Mouse (Mus musculus): ENCODE results near the gene Fthl17e.
"Not testable (repeated sequence)": the region's sequence is repeated elsewhere in the genome, so short reads cannot be mapped to it uniquely, and the experiment has no call there.

Fthl17e gene

DNA sequence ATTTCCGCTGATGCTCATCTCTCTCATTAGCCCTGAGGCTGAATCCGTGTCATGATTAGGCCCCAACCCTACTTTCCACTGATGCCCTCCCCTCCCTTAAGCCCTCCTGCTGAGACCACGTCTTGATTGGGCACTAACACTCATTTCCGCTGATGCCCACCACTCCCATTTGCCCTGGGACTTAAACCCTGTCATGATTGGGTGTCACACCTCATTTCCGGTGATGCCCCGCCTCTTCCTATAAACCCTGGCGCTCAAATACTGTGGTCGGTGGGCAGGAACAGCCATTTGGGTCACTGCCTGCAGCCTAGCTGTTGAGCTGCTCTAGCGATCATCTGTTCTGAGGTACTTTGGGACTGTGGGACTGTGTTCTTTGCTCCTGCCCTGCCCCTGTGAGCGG is at the start of gene Fthl17e:
Gene Fthl17e, plus strand, starts transcription at position 301 of the 400 bp plus-strand sequence.
- not testable (repeated sequence) for DNase-seq

DNA sequence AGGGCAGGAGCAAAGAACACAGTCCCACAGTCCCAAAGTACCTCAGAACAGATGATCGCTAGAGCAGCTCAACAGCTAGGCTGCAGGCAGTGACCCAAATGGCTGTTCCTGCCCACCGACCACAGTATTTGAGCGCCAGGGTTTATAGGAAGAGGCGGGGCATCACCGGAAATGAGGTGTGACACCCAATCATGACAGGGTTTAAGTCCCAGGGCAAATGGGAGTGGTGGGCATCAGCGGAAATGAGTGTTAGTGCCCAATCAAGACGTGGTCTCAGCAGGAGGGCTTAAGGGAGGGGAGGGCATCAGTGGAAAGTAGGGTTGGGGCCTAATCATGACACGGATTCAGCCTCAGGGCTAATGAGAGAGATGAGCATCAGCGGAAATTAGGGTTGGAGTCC is 46.6 kb upstream of the Fthl17e start, which contains the start of gene Fthl17d:
Gene Fthl17d, minus strand, starts transcription at position 101 of the 400 bp plus-strand sequence.
- DNase-seq: not testable (repeated sequence)

DNA sequence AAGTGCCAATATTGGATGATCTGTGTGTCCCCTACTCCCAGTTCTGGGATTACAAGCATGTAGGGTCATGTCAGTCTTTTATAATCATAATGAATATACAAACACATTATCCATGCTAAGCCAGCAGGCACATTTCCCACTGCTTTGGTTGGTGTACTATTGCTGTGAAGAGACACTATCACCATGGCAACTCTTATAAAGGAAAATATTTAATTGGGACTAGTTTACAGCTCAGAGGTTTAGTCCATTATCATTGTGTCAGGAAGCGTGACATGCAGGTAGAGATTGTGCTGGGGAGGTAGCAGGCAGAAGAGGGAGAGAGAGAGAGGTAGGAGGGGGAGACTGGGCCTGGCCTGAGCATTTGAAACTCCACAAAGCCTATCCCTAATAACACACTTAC is 17.2 kb upstream of the Fthl17e start:
- no peak for DNase-seq

DNA sequence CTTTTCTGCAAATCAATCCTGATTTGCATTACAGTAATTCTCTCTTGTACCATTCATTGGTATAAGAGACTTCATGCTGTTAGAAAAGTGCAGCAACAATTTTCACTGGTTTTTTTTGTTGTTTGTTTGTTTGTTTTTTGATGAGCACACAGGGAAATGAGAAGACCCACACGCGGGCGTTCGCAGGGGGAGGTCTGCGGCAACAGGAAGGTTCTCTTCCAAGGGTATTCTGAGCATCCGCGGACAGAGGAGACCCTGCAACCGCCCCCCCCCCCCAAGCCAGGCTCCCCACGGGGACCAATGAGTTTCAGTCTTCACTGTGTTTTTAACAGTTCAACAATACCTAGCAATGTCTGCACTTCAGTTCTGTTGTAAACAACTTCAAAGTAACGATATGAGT is 13.8 kb upstream of the Fthl17e start:
- DNase-seq: no peak

DNA sequence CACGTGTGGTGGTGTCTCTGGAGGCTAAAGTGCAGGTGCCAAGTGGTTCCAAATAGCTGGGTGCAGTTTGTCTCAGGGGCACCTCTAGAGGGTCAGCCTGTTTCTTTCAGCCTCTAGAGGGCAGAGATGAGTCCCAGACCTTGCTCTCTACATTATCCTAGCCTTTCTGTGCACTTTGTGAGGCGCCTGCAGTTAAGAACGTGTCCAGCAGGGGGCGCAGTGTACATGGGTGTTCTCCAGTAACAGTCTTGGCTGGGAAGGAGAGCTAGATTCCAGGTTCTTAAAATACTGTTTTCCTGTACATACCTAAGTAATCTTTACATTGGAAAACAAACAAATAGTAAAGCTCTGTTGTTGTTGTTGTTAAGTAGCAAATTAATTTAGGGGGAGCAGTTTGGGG is 8.3 kb downstream of the Fthl17e start:
- not testable (repeated sequence) for DNase-seq

DNA sequence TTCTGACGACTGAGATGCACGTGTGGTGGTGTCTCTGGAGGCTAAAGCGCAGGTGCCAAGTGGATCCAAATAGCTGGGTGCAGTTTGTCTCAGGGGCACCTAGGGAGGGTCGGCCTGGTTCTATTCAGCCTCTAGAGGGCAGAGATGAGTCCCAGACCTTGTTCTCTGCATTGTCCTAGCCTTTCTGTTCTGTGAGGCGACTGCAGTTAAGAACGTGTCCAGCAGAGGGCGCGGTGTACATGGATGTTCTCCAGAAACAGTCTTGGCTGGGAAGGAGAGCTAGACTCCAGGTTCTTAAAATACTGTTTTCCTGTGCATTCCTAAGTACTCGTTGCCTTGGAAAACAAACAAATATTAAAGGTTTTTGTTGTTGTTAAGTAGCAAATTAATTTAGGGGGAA is 27.7 kb downstream of the Fthl17e start:
- DNase-seq: not testable (repeated sequence)

DNA sequence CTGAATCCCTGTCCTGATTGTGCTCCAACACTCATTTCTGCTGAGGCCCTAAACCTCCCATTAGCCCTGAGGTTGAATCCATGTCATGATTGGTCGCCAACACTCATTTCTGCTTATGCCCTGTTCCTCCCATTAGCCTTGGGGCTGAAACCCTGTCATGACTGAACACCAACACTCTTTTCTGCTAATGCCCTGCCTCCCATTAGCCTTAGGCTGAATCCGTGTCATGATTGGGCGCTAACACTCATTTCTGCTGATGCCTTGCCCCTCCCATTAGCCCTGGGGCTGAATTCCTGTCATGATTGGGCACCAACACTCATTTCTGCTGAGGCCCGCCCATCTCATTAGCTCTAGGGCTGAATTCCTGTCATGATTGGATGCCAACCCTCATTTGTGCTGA is 28.8 kb downstream of the Fthl17e start:
- no peak for DNase-seq

DNA sequence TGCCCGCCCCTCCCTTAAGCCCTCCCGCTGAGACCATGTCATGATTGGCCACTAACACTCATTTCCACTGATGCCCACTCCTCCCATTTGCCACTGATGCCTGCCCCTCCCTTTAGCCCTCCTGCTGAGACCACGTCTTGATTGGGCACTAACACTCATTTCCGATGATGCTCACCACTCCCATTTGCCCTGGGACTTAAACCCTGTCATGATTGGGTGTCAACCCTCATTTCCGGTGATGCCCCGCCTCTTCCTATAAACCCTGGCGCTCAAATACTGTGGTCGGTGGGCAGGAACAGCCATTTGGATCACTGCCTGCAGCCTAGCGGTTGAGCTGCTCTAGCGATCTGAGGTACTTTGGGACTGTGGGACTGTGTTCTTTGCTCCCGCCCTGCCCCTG is 29.4 kb downstream of the Fthl17e start, which contains the start of gene Fthl17f:
Gene Fthl17f, plus strand, starts transcription at position 301 of the 400 bp plus-strand sequence.
- DNase-seq: not testable (repeated sequence)

DNA sequence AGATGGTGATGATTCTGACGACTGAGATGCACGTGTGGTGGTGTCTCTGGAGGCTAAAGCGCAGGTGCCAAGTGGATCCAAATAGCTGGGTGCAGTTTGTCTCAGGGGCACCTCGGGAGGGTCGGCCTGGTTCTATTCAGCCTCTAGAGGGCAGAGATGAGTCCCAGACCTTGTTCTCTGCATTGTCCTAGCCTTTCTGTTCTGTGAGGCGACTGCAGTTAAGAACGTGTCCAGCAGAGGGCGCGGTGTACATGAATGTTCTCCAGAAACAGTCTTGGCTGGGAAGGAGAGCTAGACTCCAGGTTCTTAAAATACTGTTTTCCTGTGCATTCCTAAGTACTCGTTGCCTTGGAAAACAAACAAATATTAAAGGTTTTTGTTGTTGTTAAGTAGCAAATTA is 44.4 kb downstream of the Fthl17e start:
- DNase-seq: not testable (repeated sequence)
